Mouse (Mus musculus): ENCODE data around the gene Ahdc1.

The Ahdc1 gene

DNA sequence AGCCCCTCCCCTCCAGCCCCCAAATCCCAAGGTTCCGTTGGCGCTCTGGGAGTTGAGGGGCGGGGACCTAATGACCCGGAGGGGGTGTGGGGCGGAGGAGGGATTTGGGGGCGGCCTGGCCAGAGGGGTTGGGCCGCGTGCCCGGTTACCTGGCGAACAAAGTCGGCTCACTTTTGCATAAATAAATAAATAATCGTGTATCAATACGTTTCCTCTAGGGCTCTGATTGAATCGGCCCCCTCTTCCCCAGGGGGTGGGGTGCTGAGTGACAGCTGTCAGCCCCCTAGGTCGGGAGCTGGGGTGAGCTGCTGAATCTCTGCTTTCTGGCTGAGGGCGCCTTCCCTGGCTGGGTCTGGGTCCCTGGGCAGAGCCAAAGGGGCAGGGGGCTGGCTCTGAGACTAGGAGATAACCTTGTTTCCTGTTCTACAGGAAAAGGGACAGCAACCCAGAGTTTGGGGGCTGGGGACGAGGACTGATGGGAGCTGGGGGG, 1.8 kb downstream of the Ahdc1 start:
- H3K4me1 ChIP-seq (replicated peaks; ENCODE audit: low read depth, low read length), result peaks cover 81% of the 10 kb centered on the region
- peaks cover 11% of the 10 kb centered on the region for H3K36me3 ChIP-seq (ENCODE audit: insufficient read depth, low read length)
- TF ChIP-seq POU5F1 (IDR thresholded peaks at IDR 0.05; ENCODE audit: borderline replicate concordance, low read length) (no peak), NANOG (IDR thresholded peaks at IDR 0.05; ENCODE audit: borderline replicate concordance, low read length) (no peak), CTCF (conservative IDR thresholded peaks at IDR 0.05; ENCODE audit: low read length) (no peak)
- H3K27me3 ChIP-seq (ENCODE audit: insufficient read depth, low read length), result no peaks in the 10 kb centered on the region
- peak overlapping the region; percentile 91 for H3K4me3 ChIP-seq (replicated peaks; ENCODE audit: low read length)
- H3K9me3 ChIP-seq (ENCODE audit: low read length), result no peaks in the 10 kb centered on the region

DNA sequence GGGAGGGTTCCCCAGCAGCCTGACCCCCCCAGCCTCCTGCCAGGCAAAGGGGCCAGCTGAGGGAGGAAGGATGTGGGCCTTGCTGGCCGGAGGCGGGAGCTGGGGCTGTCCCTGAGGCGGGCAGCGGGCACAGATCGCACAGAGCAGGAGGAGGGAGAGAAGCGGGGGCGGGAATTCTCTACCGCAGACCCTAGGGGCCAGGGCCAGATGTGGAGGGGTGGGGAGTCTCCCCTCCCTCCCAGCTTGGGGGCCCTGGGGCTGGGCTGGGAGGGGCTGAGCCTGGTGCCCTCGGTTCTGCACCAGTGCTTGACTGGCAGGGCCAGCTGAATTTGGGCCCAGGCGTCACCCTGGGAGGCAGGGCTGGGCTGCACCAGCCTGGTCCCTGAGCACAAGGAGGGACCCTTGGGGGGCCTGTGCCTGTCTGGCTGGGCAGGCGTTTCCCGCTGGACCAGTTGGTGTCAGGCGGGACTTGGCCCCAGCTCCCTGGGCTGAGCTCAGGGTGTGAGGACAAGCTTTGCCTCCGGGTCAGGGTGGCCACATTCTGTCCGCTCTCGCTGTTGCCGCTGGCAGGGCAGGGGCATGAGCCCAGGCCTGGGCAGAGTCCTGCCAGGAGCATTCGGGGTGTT, 2.3 kb downstream of the Ahdc1 start:
- no peak for TF ChIP-seq CTCF (conservative IDR thresholded peaks at IDR 0.05; ENCODE audit: low read length)
- no peak for TF ChIP-seq NANOG (IDR thresholded peaks at IDR 0.05; ENCODE audit: borderline replicate concordance, low read length)
- no peak for TF ChIP-seq POU5F1 (IDR thresholded peaks at IDR 0.05; ENCODE audit: borderline replicate concordance, low read length)

DNA sequence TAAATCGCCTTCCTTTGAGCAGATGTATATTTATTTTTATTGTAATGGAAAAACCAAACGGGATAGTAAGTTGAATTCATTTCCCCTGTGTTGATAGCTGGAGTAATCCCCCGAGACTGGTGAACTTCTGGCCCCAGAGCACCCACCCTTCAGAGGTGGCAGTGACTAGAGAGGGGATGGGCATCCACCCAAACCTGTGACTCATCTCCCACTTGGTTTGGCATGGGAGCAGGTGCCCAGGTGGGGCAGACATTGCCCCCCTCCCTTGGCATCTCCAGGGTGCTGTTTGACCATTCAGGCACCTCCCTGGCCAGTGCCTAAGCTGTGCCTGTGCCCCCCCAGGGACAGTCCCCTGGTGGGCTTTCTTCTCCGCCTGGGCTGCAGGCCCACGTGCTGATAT, 3.0 kb downstream of the Ahdc1 start:
- H3K9me3 ChIP-seq (ENCODE audit: low read length), result no peaks in the 10 kb centered on the region
- no peak for TF ChIP-seq POU5F1 (IDR thresholded peaks at IDR 0.05; ENCODE audit: borderline replicate concordance, low read length)
- no peaks in the 10 kb centered on the region for H3K27me3 ChIP-seq (ENCODE audit: insufficient read depth, low read length)
- peaks cover 20% of the 10 kb centered on the region for H3K36me3 ChIP-seq (ENCODE audit: insufficient read depth, low read length)
- H3K4me3 ChIP-seq (replicated peaks; ENCODE audit: low read length), result no peak overlapping the region
- peaks cover 79% of the 10 kb centered on the region for H3K4me1 ChIP-seq (replicated peaks; ENCODE audit: low read depth, low read length)

More for the DNA sequence above, 2.3 kb downstream of the Ahdc1 start:
- H3K36me3 ChIP-seq (ENCODE audit: insufficient read depth, low read length), result peaks cover 16% of the 10 kb centered on the region
- H3K4me1 ChIP-seq (replicated peaks; ENCODE audit: low read depth, low read length), result peaks cover 81% of the 10 kb centered on the region
- H3K27me3 ChIP-seq (ENCODE audit: insufficient read depth, low read length), result no peaks in the 10 kb centered on the region
- H3K9me3 ChIP-seq (ENCODE audit: low read length), result no peaks in the 10 kb centered on the region
- H3K4me3 ChIP-seq (replicated peaks; ENCODE audit: low read length), result peak overlapping the region; percentile 91

DNA sequence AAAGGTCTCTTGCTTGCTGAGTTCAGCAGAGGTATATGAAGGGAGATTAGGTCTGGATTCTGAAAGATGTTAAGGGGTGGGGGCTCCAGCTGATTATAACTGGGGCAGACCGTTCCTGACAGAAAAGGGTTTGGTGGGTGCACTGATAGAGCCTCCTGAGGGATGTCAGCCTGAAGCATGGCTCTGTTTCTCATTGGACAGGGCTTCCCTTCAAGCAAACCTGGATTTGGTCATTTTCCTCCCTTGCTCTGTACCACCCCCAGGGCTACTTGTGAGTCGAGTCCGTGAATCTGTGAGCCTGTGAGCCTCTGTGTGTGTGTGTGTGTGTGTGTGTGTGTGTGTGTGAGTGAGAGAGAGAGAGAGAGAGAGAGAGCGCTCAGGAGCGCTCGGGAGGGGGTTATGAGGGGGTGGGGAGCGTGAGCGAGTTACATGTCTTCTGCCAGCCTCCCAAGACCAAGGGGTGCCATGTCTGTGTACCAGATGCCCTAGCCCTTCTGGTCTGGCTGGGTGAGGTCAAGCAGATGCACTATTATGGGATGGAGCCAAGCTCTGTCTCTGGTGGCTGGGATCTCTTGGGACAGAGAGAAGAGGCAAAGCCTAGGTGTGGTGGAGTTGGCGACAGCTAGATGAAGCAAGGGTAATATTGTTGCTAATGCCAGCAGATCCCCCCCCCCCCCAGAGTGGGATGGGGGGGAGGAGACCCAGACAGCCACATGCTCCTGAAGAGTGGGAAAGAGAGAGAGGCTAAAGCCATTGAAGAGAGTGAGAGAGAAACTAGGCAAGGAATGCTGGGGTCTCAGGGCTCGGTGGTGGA, 4.0 kb downstream of the Ahdc1 start:
- H3K9me3 ChIP-seq (ENCODE audit: low read length), result no peaks in the 10 kb centered on the region
- H3K36me3 ChIP-seq (ENCODE audit: insufficient read depth, low read length), result peaks cover 30% of the 10 kb centered on the region
- H3K27me3 ChIP-seq (ENCODE audit: insufficient read depth, low read length), result no peaks in the 10 kb centered on the region
- peaks cover 79% of the 10 kb centered on the region for H3K4me1 ChIP-seq (replicated peaks; ENCODE audit: low read depth, low read length)
- H3K4me3 ChIP-seq (replicated peaks; ENCODE audit: low read length), result peak overlapping the region; percentile 23; the same call in 1 of the 2 replicates
- TF ChIP-seq CTCF (conservative IDR thresholded peaks at IDR 0.05; ENCODE audit: low read length), result no peak
- no peak for TF ChIP-seq POU5F1 (IDR thresholded peaks at IDR 0.05; ENCODE audit: borderline replicate concordance, low read length)
- TF ChIP-seq NANOG (IDR thresholded peaks at IDR 0.05; ENCODE audit: borderline replicate concordance, low read length), result no peak

DNA sequence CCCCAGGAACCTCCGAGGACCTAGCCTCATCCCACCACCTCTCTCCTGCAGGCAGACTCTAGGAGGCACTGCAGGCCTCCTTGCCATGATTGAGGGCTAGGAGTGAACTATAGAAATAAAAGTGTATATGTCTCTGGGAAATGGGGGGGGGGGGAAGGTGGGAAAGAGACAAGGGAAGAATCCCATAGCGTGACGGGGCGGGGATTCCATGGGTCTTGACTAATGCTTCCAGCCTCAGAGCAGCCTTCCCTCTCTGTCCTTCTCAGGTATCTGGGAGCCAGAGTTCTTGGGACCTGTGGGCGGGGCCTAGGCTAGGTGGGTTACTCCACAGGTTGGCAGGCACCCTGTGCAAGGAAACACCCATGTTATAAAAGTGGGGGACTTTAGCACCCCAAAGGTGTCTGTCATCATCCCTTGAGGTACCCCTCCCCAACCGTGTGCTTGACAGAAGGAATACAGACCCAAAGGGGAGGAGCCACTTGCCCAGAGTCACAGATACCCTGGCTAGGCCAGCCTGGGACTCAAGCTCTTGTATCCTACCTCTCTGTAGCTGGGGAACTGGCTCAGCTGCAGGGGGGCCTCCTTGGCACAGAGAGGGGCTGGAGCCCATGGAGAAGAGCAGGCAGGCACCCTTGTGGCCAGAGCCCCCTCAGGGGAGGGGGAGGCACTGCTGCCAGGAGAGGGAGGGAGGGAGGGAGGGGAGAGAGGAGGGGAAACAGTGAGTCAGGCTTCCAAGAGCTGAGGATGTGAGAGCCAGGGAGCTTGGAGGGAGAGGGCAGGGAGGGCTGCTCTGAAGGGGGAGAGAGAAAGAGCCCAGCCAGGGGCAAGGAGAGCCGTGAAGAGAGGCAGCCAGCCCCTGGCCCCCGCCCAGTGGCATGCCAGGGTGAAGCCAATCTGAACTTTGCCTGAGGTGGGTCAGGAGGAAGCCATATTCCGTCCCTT, 4.9 kb downstream of the Ahdc1 start:
- Histone ChIP-seq H3K4me1 (replicated peaks; ENCODE audit: low read depth, low read length) (peaks cover 78% of the 10 kb centered on the region), H3K9me3 (ENCODE audit: low read length) (no peaks in the 10 kb centered on the region), H3K4me3 (replicated peaks; ENCODE audit: low read length) (peak overlapping the region; percentile 23; the same call in 1 of the 2 replicates), H3K36me3 (ENCODE audit: insufficient read depth, low read length) (peaks cover 34% of the 10 kb centered on the region), H3K27me3 (ENCODE audit: insufficient read depth, low read length) (no peaks in the 10 kb centered on the region)
- no peak for TF ChIP-seq NANOG (IDR thresholded peaks at IDR 0.05; ENCODE audit: borderline replicate concordance, low read length)
- TF ChIP-seq CTCF (conservative IDR thresholded peaks at IDR 0.05; ENCODE audit: low read length), result no peak
- TF ChIP-seq POU5F1 (IDR thresholded peaks at IDR 0.05; ENCODE audit: borderline replicate concordance, low read length), result no peak

DNA sequence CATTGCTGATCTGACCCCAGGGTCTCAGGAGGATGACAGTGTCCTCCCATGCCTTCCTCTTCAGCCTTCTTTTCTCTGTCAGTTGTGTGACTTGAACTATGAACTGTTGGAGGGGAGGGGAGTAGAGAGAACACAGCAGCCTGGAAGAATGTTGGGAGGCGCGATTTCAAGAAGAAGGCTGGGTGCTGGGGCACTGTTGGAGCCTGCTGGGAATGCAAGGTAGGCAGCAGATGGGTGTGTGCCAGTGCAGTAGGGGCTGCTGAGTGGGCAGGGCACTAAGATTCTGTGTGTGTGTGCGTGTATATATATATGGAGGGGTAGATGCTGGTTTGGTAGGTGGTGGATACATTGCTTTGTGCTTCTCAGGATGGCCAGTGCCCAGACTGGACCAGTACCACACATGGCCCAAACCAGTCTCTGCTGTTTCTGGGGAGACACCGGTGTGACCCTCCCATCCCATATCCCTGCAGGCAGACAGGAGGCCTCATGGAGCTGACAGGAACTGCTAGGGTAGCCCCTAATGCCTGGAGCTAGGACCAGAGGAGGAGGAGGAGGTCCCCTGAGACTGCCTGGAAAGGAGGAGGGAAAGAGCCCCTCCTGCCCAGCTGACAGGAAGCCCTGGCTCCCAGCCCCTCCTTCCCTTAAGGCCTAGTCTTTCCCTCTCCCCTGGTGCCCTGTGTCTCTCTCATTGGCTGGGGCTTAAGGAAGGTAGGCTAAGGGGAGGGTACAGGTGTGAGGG, 5.8 kb downstream of the Ahdc1 start:
- TF ChIP-seq POU5F1 (IDR thresholded peaks at IDR 0.05; ENCODE audit: borderline replicate concordance, low read length) (no peak), NANOG (IDR thresholded peaks at IDR 0.05; ENCODE audit: borderline replicate concordance, low read length) (no peak), CTCF (conservative IDR thresholded peaks at IDR 0.05; ENCODE audit: low read length) (no peak)
- H3K4me1 ChIP-seq (replicated peaks; ENCODE audit: low read depth, low read length), result peaks cover 86% of the 10 kb centered on the region
- no peaks in the 10 kb centered on the region for H3K27me3 ChIP-seq (ENCODE audit: insufficient read depth, low read length)
- peaks cover 34% of the 10 kb centered on the region for H3K36me3 ChIP-seq (ENCODE audit: insufficient read depth, low read length)
- no peaks in the 10 kb centered on the region for H3K9me3 ChIP-seq (ENCODE audit: low read length)
- 0 out of 2 replicates have a peak overlapping the region, but pooled peaks have one; percentile 10 for H3K4me3 ChIP-seq (replicated peaks; ENCODE audit: low read length)

DNA sequence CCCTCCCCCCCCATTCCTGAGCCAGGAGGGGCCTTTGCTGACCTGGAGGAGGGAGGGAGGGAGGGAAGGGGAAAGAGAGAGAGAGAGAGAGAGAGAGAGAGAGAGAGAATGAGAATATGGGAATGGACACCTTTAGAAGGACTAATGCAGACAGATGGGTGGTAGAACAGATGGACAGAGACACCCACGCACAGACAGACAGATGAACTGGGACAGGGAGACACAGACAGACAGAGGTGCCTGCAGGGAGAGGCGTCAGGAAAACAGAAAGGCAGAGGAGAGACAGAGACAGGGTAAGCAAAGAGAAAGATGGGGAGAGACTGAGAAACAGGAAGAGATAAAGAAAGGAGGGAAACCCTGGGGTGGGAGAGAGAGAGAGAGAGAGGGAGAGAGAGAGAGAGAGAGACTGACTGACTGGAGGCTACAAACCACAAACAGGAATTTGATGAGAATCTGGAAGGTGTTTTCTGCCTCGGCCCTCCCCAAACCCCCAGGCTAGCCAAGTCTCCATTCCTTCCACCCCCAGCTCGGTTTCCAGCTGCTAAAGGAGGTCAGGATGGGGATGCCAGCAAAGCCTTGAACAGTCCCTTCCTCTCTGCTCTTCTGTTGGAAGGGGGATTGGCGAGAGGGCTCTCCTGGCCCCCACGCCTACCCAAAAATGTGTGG, 6.7 kb downstream of the Ahdc1 start:
- H3K27me3 ChIP-seq (ENCODE audit: insufficient read depth, low read length), result no peaks in the 10 kb centered on the region
- TF ChIP-seq POU5F1 (IDR thresholded peaks at IDR 0.05; ENCODE audit: borderline replicate concordance, low read length) (no peak), NANOG (IDR thresholded peaks at IDR 0.05; ENCODE audit: borderline replicate concordance, low read length) (no peak), CTCF (conservative IDR thresholded peaks at IDR 0.05; ENCODE audit: low read length) (no peak)
- H3K4me1 ChIP-seq (replicated peaks; ENCODE audit: low read depth, low read length), result peaks cover 95% of the 10 kb centered on the region
- H3K9me3 ChIP-seq (ENCODE audit: low read length), result no peaks in the 10 kb centered on the region
- H3K36me3 ChIP-seq (ENCODE audit: insufficient read depth, low read length), result peaks cover 34% of the 10 kb centered on the region
- H3K4me3 ChIP-seq (replicated peaks; ENCODE audit: low read length), result no peak overlapping the region

Data from E14TG2a.4 (cell line).